Mouse (Mus musculus) embryonic facial prominence, embryonic 10.5 days (tissue): ENCODE measurements at regions not wholly inside any gene's neighbourhood (a gene's known extent, or its start where the extent isn't known, plus 50 kb on each side); places are given as distances from the start of the nearest gene placed in this dataset.

ENCODE experiments used
- DNase-seq: peaks from one replicate; pipeline ENCODE4 v3.0.0-alpha.2; 2017; ENCODE audit warnings: low spot score
- H3K27ac ChIP-seq: fragments of 300-500 bp; sonication (generic); replicated peaks from 2 replicates; pipeline ENCODE4 v1.5.1; 2016; ENCODE audit warnings: mild to moderate bottlenecking
- H3K27me3 ChIP-seq: fragments of 300-500 bp; sonication (generic); replicated peaks from 2 replicates; pipeline ENCODE4 v1.6.1; 2016; ENCODE audit warnings: low read depth, mild to moderate bottlenecking; ENCODE audit not compliant: poor library complexity, severe bottlenecking
- H3K36me3 ChIP-seq: fragments of 300-500 bp; sonication (generic); replicated peaks from 2 replicates; pipeline ENCODE4 v1.6.1; 2016; ENCODE audit warnings: mild to moderate bottlenecking, moderate library complexity
- H3K4me1 ChIP-seq: fragments of 300-500 bp; sonication (generic); 2 replicates; pipeline ENCODE4 v1.6.1; 2016
- H3K4me3 ChIP-seq: fragments of 300-500 bp; sonication (generic); 2 replicates; pipeline ENCODE4 v1.5.1; 2016; ENCODE audit warnings: mild to moderate bottlenecking, moderate library complexity
- H3K9me3 ChIP-seq: fragments of 300-500 bp; sonication (generic); 2 replicates; pipeline ENCODE4 v1.6.1; 2016; ENCODE audit warnings: mild to moderate bottlenecking
- WGBS: fragments of 180-500 bp; shearing (Covaris S2); methylation state at CpG from one replicate; pipeline ENCODE4 v1.1.7; 2016; 5-methylcytosine and 5-hydroxymethylcytosine counted together

- peak overlapping the region; percentile 94 for H3K27ac ChIP-seq
- under 1% methylated on average over 50 of the region's 50 CpGs for WGBS
- H3K4me3 ChIP-seq, result peak overlapping the region; percentile 89
- peak; percentile 76 for DNase-seq
- H3K27me3 ChIP-seq, result peaks cover 24% of the 10 kb centered on the region
- no peaks in the 10 kb centered on the region for H3K36me3 ChIP-seq
- peaks cover 48% of the 10 kb centered on the region for H3K4me1 ChIP-seq
- no peaks in the 10 kb centered on the region for H3K9me3 ChIP-seq
These were observed 73.7 kb upstream of the Tln2 start for GRCm38 (mm10) chr9:67633026-67633741.

DNA sequence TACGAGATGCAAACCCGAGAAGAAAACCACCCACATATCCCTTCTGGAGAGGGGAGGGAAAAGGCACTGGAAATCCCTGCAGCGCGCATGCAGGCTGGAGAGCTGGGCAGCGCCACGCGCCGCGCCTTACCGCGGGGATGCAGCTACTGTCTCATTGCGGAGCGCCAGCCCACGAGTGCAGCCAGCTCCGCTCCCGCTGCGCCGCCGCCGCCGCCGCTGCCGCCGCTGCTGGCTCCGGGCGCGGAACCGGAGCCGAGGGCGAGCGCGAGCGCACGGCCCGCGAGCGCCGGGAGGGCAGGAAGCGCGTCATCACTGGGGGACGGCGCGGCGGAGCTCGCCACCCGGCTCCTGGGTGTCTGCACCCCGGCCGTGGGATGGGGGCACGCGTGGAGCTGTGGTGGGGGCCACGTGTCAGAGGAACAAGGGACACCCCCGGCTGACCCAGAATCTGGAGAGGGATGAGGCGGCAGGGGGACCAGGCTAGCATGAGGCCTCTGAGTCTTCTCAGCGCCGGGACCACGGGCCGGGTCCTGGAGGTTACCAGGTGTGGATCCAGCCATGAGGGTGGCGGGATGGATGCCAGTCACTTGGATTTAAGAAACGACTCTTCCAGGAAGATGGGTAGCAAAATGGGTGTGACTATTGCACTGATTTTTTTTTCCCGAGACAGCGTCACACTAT is 74.4 kb upstream of the Tln2 start:
- Histone ChIP-seq H3K9me3 (no peaks in the 10 kb centered on the region), H3K4me3 (peak overlapping the region; percentile 89), H3K27me3 (peaks cover 24% of the 10 kb centered on the region), H3K4me1 (peaks cover 42% of the 10 kb centered on the region), H3K27ac (peak overlapping the region; percentile 94), H3K36me3 (no peaks in the 10 kb centered on the region)
- under 1% methylated on average over 61 of the region's 61 CpGs for WGBS
- DNase-seq, result peak; percentile 83

DNA sequence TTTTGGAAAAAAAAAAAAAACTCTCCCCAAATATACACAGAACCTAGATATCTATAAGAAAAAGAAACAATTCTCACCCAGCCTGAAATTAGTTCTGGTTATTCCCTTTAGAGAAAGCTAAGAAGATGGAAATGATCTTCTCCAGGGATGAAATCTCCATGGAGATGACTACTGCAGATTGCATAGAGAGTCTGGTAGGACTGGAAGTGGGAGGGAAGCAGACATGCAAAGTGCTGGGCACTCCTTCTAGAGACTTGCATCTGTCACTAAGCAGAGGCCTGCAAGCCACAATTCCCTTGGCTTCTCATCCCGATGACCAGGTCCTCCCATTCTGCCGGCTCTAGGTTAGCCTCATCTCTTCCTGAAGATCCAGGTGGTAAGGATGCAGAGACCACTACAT is 87.3 kb upstream of the Tln2 start:
- no peak for DNase-seq
- no peaks in the 10 kb centered on the region for H3K27me3 ChIP-seq
- H3K4me1 ChIP-seq, result no peaks in the 10 kb centered on the region
- WGBS, result 94% methylated on average over 2 of the region's 2 CpGs
- H3K27ac ChIP-seq, result no peak overlapping the region
- H3K4me3 ChIP-seq, result no peak overlapping the region
- H3K36me3 ChIP-seq, result no peaks in the 10 kb centered on the region
- H3K9me3 ChIP-seq, result no peaks in the 10 kb centered on the region

DNA sequence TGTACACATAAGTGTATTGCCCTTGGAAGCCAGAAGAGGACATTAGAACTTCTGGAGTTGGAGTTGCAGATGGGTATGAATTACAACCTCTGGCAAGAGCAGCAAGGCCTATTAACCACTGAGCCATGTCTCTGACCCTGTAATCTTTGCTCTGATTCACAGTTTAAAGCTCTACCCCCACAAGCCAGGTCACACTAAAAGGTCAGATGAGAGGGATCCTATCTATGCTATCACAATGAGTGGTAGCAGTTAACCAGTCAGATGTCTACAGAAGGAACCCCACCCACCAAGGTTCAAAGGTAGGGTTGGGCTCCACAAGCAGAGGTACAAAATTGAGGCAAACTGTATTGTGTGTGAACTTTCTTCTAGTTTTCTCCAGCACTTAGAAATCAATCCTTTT is 94.5 kb upstream of the C2cd4b start:
- Histone ChIP-seq H3K4me1 (no peaks in the 10 kb centered on the region), H3K9me3 (no peaks in the 10 kb centered on the region), H3K36me3 (no peaks in the 10 kb centered on the region), H3K27ac (no peak overlapping the region), H3K4me3 (no peak overlapping the region), H3K27me3 (no peaks in the 10 kb centered on the region)
- DNase-seq, result no peak

- Histone ChIP-seq H3K9me3 (no peaks in the 10 kb centered on the region), H3K4me1 (no peaks in the 10 kb centered on the region), H3K36me3 (no peaks in the 10 kb centered on the region), H3K27ac (no peak overlapping the region), H3K4me3 (no peak overlapping the region), H3K27me3 (no peaks in the 10 kb centered on the region)
- WGBS, result 81% methylated on average over 12 of the region's 12 CpGs
- DNase-seq, result no peak
These were observed 88.8 kb upstream of the C2cd4b start for GRCm38 (mm10) chr9:67670261-67671020.

GRCm38 (mm10) chr9:67676906-67677305 is 82.3 kb upstream of the C2cd4b start:
- no peaks in the 10 kb centered on the region for H3K36me3 ChIP-seq
- 0 out of 2 replicates have a peak, but pooled peaks cover 3% of the 10 kb centered on the region for H3K4me1 ChIP-seq
- no peak for DNase-seq
- WGBS, result 74% methylated on average over 1 of the region's 1 CpGs
- no peak overlapping the region for H3K4me3 ChIP-seq
- no peaks in the 10 kb centered on the region for H3K9me3 ChIP-seq
- H3K27me3 ChIP-seq, result 0 out of 2 replicates have a peak, but pooled peaks cover 5% of the 10 kb centered on the region
- no peak overlapping the region for H3K27ac ChIP-seq

GRCm38 (mm10) chr9:67683367-67683766 is 75.9 kb upstream of the C2cd4b start:
- 0 out of 2 replicates have a peak, but pooled peaks cover 3% of the 10 kb centered on the region for H3K27me3 ChIP-seq
- peak; percentile 86 for DNase-seq
- no peak overlapping the region for H3K4me3 ChIP-seq
- 11% methylated on average over 7 of the region's 7 CpGs for WGBS
- H3K27ac ChIP-seq, result no peak overlapping the region
- H3K9me3 ChIP-seq, result peaks cover 12% of the 10 kb centered on the region
- H3K36me3 ChIP-seq, result no peaks in the 10 kb centered on the region
- H3K4me1 ChIP-seq, result no peaks in the 10 kb centered on the region

GRCm38 (mm10) chr9:67692396-67692795 is 66.8 kb upstream of the C2cd4b start:
- WGBS, result 84% methylated on average over 13 of the region's 13 CpGs

GRCm38 (mm10) chr9:67693716-67694115 is 65.5 kb upstream of the C2cd4b start:
- peak; percentile 49 for DNase-seq
- Histone ChIP-seq H3K27me3 (peaks cover 7% of the 10 kb centered on the region; the same call in 1 of the 2 replicates), H3K9me3 (no peaks in the 10 kb centered on the region), H3K4me3 (no peak overlapping the region), H3K4me1 (0 out of 2 replicates have a peak, but pooled peaks cover 6% of the 10 kb centered on the region), H3K27ac (no peak overlapping the region), H3K36me3 (no peaks in the 10 kb centered on the region)
- 17% methylated on average over 7 of the region's 7 CpGs for WGBS

More at GRCm38 (mm10) chr9:67692396-67692795, 66.8 kb upstream of the C2cd4b start:
- H3K9me3 ChIP-seq, result no peaks in the 10 kb centered on the region
- no peak overlapping the region for H3K27ac ChIP-seq
- H3K36me3 ChIP-seq, result no peaks in the 10 kb centered on the region
- no peaks in the 10 kb centered on the region for H3K27me3 ChIP-seq
- no peak overlapping the region for H3K4me3 ChIP-seq
- DNase-seq, result no peak
- 0 out of 2 replicates have a peak, but pooled peaks cover 6% of the 10 kb centered on the region for H3K4me1 ChIP-seq

GRCm38 (mm10) chr9:67698796-67699195 is 60.4 kb upstream of the C2cd4b start:
- DNase-seq, result no peak
- H3K27me3 ChIP-seq, result peaks cover 32% of the 10 kb centered on the region
- H3K4me3 ChIP-seq, result no peak overlapping the region
- no peak overlapping the region for H3K27ac ChIP-seq
- H3K36me3 ChIP-seq, result no peaks in the 10 kb centered on the region
- H3K9me3 ChIP-seq, result no peaks in the 10 kb centered on the region
- WGBS, result 94% methylated on average over 2 of the region's 2 CpGs
- H3K4me1 ChIP-seq, result peaks cover 10% of the 10 kb centered on the region

GRCm38 (mm10) chr9:67699846-67700579 is 59.2 kb upstream of the C2cd4b start:
- H3K27ac ChIP-seq, result peak overlapping the region; percentile 84
- H3K9me3 ChIP-seq, result no peaks in the 10 kb centered on the region
- H3K36me3 ChIP-seq, result no peaks in the 10 kb centered on the region
- 21% methylated on average over 35 of the region's 35 CpGs for WGBS
- peaks cover 32% of the 10 kb centered on the region for H3K27me3 ChIP-seq
- DNase-seq, result peak; percentile 75
- H3K4me1 ChIP-seq, result peaks cover 9% of the 10 kb centered on the region
- peak overlapping the region; percentile 59 for H3K4me3 ChIP-seq
